Mouse (Mus musculus): ENCODE data around the gene Cnksr3. TPM values are rescaled to one million over a fixed set of nuclear protein-coding genes. Genes with fewer than 3 reads are reported as not detected.

Cnksr3 gene
- total RNA-seq, 2 experiments from 2014 or later, result 11.6 to 11.9 TPM

GRCm38 (mm10) chr10:7196668-7197400 lies 15.2 kb downstream of the Cnksr3 start:
- DNase-seq, result no peak

- no peak for DNase-seq
Observed at GRCm38 (mm10) chr10:7195927-7196326, 16.1 kb downstream of the Cnksr3 start.

- no peak for DNase-seq
Observed at GRCm38 (mm10) chr10:7191721-7192413, 20.2 kb downstream of the Cnksr3 start.

- peak; percentile 50 for DNase-seq
Observed at GRCm38 (mm10) chr10:7189194-7189593, 22.8 kb downstream of the Cnksr3 start.

GRCm38 (mm10) chr10:7187881-7188280 lies 24.2 kb downstream of the Cnksr3 start:
- DNase-seq, result peak; percentile 31

- no peak for DNase-seq
Observed at GRCm38 (mm10) chr10:7186992-7187391, 25.0 kb downstream of the Cnksr3 start.

GRCm38 (mm10) chr10:7186018-7186417 lies 26.0 kb downstream of the Cnksr3 start:
- no peak for DNase-seq

GRCm38 (mm10) chr10:7183171-7183631 lies 28.8 kb downstream of the Cnksr3 start:
- DNase-seq, result no peak

GRCm38 (mm10) chr10:7182555-7183170 lies 29.4 kb downstream of the Cnksr3 start:
- peak; percentile 23 for DNase-seq

- DNase-seq, result no peak
Observed at GRCm38 (mm10) chr10:7180296-7180695, 31.7 kb downstream of the Cnksr3 start.

GRCm38 (mm10) chr10:7178571-7178970 lies 33.5 kb downstream of the Cnksr3 start:
- DNase-seq, result no peak

GRCm38 (mm10) chr10:7176205-7176910 lies 35.7 kb downstream of the Cnksr3 start:
- no peak for DNase-seq

GRCm38 (mm10) chr10:7174480-7174879 lies 37.6 kb downstream of the Cnksr3 start:
- DNase-seq, result no peak

- DNase-seq, result no peak
Observed at GRCm38 (mm10) chr10:7173098-7173497, 38.9 kb downstream of the Cnksr3 start.

- no peak for DNase-seq
Observed at GRCm38 (mm10) chr10:7170434-7170833, 41.6 kb downstream of the Cnksr3 start.

- no peak for DNase-seq
Observed at GRCm38 (mm10) chr10:7163031-7163430, 49.0 kb downstream of the Cnksr3 start.

GRCm38 (mm10) chr10:7159061-7159511 lies 53.0 kb downstream of the Cnksr3 start:
- DNase-seq, result peak; percentile 42

- DNase-seq, result peak; percentile 35
Observed at GRCm38 (mm10) chr10:7158285-7159060, 53.6 kb downstream of the Cnksr3 start.

GRCm38 (mm10) chr10:7154877-7155276 lies 57.2 kb downstream of the Cnksr3 start:
- no peak for DNase-seq

GRCm38 (mm10) chr10:7152926-7153325 lies 59.1 kb downstream of the Cnksr3 start:
- DNase-seq, result no peak

All from adrenal gland, postnatal 10 days (tissue).